Mouse (Mus musculus) intestine, embryonic 14.5 days (tissue): ENCODE results near the gene Pomgnt2. TPM values are rescaled to one million over a fixed set of nuclear protein-coding genes. Genes with fewer than 3 reads are reported as not detected.

Experiments used
- ATAC-seq: fragments of 200-750 bp; cut with Nextera tagmentation; replicated peaks from 2 replicates; pipeline ENCODE4 v1.8.0; 2017; ENCODE audit warnings: low read depth, moderate number of reproducible peaks, moderate TSS enrichment, moderate library complexity; ENCODE audit not compliant: low FRiP score, low TSS enrichment
- DNase-seq: peaks from one replicate; pipeline ENCODE4 v3.0.0-alpha.2; 2018; ENCODE audit warnings: low spot score
- H3K27ac ChIP-seq: fragments of 300-500 bp; sonication (generic); 2 replicates; pipeline ENCODE4 v1.5.1; 2014; ENCODE audit warnings: low read depth, mild to moderate bottlenecking, control low read depth
- H3K27me3 ChIP-seq: fragments of 300-500 bp; sonication (generic); replicated peaks from 2 replicates; pipeline ENCODE4 v1.6.1; 2014; ENCODE audit warnings: low read length, control low read depth; ENCODE audit not compliant: control insufficient read depth, insufficient read depth
- H3K36me3 ChIP-seq: fragments of 300-500 bp; sonication (generic); 2 replicates; pipeline ENCODE4 v1.6.1; 2014; ENCODE audit warnings: low read length, control low read depth; ENCODE audit not compliant: control insufficient read depth, insufficient read depth
- H3K4me1 ChIP-seq: fragments of 300-500 bp; sonication (generic); replicated peaks from 2 replicates; pipeline ENCODE4 v1.6.1; 2014; ENCODE audit warnings: low read length, control low read depth, mixed read lengths; ENCODE audit not compliant: control insufficient read depth, insufficient read depth
- H3K4me2 ChIP-seq: fragments of 300-500 bp; sonication (generic); 2 replicates; pipeline ENCODE4 v1.6.1; 2014; ENCODE audit warnings: low read length
- H3K4me3 ChIP-seq: fragments of 300-500 bp; sonication (generic); 2 replicates; pipeline ENCODE4 v1.5.1; 2014; ENCODE audit warnings: low read depth, low read length, control low read depth, mixed read lengths
- H3K9ac ChIP-seq: fragments of 300-500 bp; sonication (generic); 2 replicates; pipeline ENCODE4 v1.6.1; 2014; ENCODE audit warnings: mild to moderate bottlenecking, low read length
- H3K9me3 ChIP-seq: fragments of 300-500 bp; sonication (generic); 2 replicates; pipeline ENCODE4 v1.6.1; 2016; ENCODE audit warnings: low read length, control low read depth; ENCODE audit not compliant: control insufficient read depth
- WGBS: fragments of 180-500 bp; shearing (Covaris S2); extraction: QIAGEN DNeasy Blood & Tissue Kit; methylation state at CpG from one replicate; pipeline ENCODE4 v1.1.7; 2014; 5-methylcytosine and 5-hydroxymethylcytosine counted together
- polyA plus RNA-seq: library from polyadenylated mRNA; unstranded; fragments of >200 nt; fragmentation: Nextera tagmentation; extraction: Ambion mirVana; gene quantifications from 2 replicates; pipeline ENCODE4 v1.2.1, GENCODE M21; 2014

The Pomgnt2 gene
- polyA plus RNA-seq, 1 experiment from 2014 or later: 12.8 TPM

- Histone ChIP-seq H3K27me3 (no peaks in the 10 kb centered on the region), H3K27ac (no peak overlapping the region), H3K36me3 (no peaks in the 10 kb centered on the region), H3K4me3 (no peak overlapping the region), H3K4me2 (no peak overlapping the region), H3K4me1 (no peaks in the 10 kb centered on the region), H3K9ac (no peak overlapping the region), H3K9me3 (no peaks in the 10 kb centered on the region)
- ATAC-seq: no peak
- no peak for DNase-seq
- 58% methylated on average over 1 of the region's 1 CpGs for WGBS
Observed at GRCm38 (mm10) chr9:121973207-121973606, 23.7 kb downstream of the Pomgnt2 start.

GRCm38 (mm10) chr9:121969841-121970381, 27.0 kb downstream of the Pomgnt2 start:
- H3K9me3 ChIP-seq: no peaks in the 10 kb centered on the region
- H3K36me3 ChIP-seq: no peaks in the 10 kb centered on the region
- no peak overlapping the region for H3K9ac ChIP-seq
- WGBS: 39% methylated on average over 5 of the region's 5 CpGs
- no peak for DNase-seq
- H3K4me3 ChIP-seq: no peak overlapping the region
- no peak overlapping the region for H3K27ac ChIP-seq
- no peaks in the 10 kb centered on the region for H3K27me3 ChIP-seq
- no peaks in the 10 kb centered on the region for H3K4me1 ChIP-seq
- no peak for ATAC-seq
- no peak overlapping the region for H3K4me2 ChIP-seq

- no peak overlapping the region for H3K4me2 ChIP-seq
- H3K4me1 ChIP-seq: no peaks in the 10 kb centered on the region
- H3K9ac ChIP-seq: no peak overlapping the region
- DNase-seq (no peak), ATAC-seq (no peak)
- WGBS: 70% methylated on average over 5 of the region's 5 CpGs
- H3K9me3 ChIP-seq: no peaks in the 10 kb centered on the region
- no peaks in the 10 kb centered on the region for H3K27me3 ChIP-seq
- no peaks in the 10 kb centered on the region for H3K36me3 ChIP-seq
- no peak overlapping the region for H3K27ac ChIP-seq
- H3K4me3 ChIP-seq: no peak overlapping the region
Observed at GRCm38 (mm10) chr9:121968258-121968657, 28.7 kb downstream of the Pomgnt2 start.

DNA sequence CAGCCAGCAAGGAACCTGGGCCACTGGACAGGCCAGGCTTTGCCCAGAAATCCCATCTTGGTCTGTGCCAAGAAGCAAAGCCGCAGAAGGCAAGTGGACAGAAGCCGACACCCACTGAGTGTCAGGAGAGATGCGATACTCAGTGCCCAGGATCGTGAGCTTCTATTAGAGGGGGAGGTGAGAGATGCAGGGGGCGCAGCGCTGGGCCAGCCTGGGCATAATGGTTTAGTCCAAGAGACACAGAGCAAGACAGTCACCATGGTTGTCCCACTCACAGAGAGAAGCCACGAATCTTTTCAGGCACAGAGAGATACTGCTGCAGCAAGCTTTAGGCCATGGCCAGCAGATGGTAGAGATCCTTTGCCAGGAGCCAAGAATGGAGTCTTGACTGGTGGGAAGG, 32.0 kb downstream of the Pomgnt2 start:
- no peak for ATAC-seq
- DNase-seq: no peak
- no peaks in the 10 kb centered on the region for H3K27me3 ChIP-seq
- 90% methylated on average over 7 of the region's 7 CpGs for WGBS
- H3K27ac ChIP-seq: no peak overlapping the region
- no peak overlapping the region for H3K9ac ChIP-seq
- no peaks in the 10 kb centered on the region for H3K36me3 ChIP-seq
- no peak overlapping the region for H3K4me3 ChIP-seq
- no peaks in the 10 kb centered on the region for H3K4me1 ChIP-seq
- no peak overlapping the region for H3K4me2 ChIP-seq
- no peaks in the 10 kb centered on the region for H3K9me3 ChIP-seq

DNA sequence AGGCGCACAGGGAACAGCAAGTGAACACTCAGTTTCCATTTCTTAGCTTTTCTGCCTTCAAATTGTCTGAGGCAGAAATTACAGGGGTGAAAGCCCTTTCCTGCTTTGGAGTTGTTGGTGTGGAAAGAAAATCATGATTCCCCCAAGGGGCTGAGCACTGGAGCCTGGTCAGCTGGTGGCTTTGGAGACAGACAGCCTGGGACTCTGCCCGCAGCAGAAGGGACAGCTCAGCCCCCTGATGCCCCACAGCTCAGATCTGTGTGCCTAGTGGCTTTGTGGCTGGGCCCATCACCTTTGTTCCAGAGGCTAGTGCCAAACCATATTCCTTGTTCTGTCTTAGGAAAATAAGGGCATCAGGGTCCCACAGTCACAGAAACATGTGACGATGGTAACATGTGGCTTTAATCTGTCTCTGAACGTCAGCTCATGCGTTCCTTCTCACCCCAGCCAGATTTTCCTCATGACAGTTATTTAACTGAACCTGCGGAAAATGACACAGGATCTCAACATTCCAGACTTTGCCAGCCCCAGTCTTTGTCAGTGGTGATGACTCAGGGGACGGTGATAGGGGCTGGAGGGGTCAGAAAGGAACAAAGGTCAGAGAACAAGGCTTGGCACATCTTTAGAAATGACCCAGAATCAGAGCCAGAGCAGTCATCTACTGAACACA, 36.8 kb downstream of the Pomgnt2 start:
- Histone ChIP-seq H3K36me3 (no peaks in the 10 kb centered on the region), H3K27me3 (no peaks in the 10 kb centered on the region), H3K4me1 (peaks cover 4% of the 10 kb centered on the region; the same call in 1 of the 2 replicates), H3K4me2 (no peak overlapping the region), H3K27ac (no peak overlapping the region), H3K9ac (no peak overlapping the region), H3K4me3 (no peak overlapping the region), H3K9me3 (no peaks in the 10 kb centered on the region)
- ATAC-seq (no peak), DNase-seq (no peak)
- 47% methylated on average over 7 of the region's 7 CpGs for WGBS

GRCm38 (mm10) chr9:121952596-121952995, 44.3 kb downstream of the Pomgnt2 start:
- no peaks in the 10 kb centered on the region for H3K27me3 ChIP-seq
- peaks cover 5% of the 10 kb centered on the region; the same call in 1 of the 2 replicates for H3K4me1 ChIP-seq
- no peak overlapping the region for H3K4me3 ChIP-seq
- no peak for DNase-seq
- no peak for ATAC-seq
- WGBS: 87% methylated on average over 6 of the region's 6 CpGs
- H3K36me3 ChIP-seq: no peaks in the 10 kb centered on the region
- no peak overlapping the region for H3K4me2 ChIP-seq
- H3K27ac ChIP-seq: no peak overlapping the region
- no peaks in the 10 kb centered on the region for H3K9me3 ChIP-seq
- H3K9ac ChIP-seq: no peak overlapping the region

DNA sequence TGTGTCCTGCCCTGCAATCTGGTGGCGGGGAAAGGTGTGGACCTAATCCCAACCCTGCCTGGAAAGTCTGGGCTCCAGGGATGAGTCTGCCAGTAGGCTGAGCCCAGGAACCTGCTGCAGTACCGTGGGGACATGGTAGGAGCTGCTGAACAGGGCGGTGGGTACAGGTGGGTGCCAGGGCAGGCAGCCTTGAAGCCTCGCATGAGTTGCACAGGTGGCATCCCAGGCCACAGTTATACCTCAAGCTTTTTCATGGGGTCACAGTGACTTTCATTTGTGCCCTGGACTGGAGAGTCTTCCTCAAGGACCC, 45.8 kb downstream of the Pomgnt2 start:
- WGBS: 31% methylated on average over 4 of the region's 4 CpGs
- H3K4me1 ChIP-seq: peaks cover 5% of the 10 kb centered on the region; the same call in 1 of the 2 replicates
- H3K27me3 ChIP-seq: no peaks in the 10 kb centered on the region
- H3K4me3 ChIP-seq: peak overlapping the region; percentile 33
- no peaks in the 10 kb centered on the region for H3K9me3 ChIP-seq
- DNase-seq: no peak
- peak overlapping the region; percentile 23 for H3K9ac ChIP-seq
- H3K27ac ChIP-seq: peak overlapping the region; percentile 70
- H3K36me3 ChIP-seq: no peaks in the 10 kb centered on the region
- peak overlapping the region; percentile 52 for H3K4me2 ChIP-seq
- peak; percentile 59 for ATAC-seq

GRCm38 (mm10) chr9:121950418-121951113, 46.3 kb downstream of the Pomgnt2 start, which contains the start of gene Fam198a:
Gene Fam198a, plus strand, starts transcription at chr9:121950988.
- Histone ChIP-seq H3K4me1 (peaks cover 5% of the 10 kb centered on the region; the same call in 1 of the 2 replicates), H3K4me2 (peak within 1 kb of the TSS; percentile 52), H3K27ac (peak within 1 kb of the TSS; percentile 70), H3K4me3 (peak within 1 kb of the TSS; percentile 33), H3K9ac (peak within 1 kb of the TSS; percentile 23), H3K9me3 (no peaks in the 10 kb centered on the region), H3K27me3 (no peaks in the 10 kb centered on the region), H3K36me3 (no peaks in the 10 kb centered on the region)
- DNase-seq (peak; percentile 77), ATAC-seq (peak; percentile 86)
- 4% methylated on average over 14 of the region's 14 CpGs for whole genome bisulfite sequencing
